Mouse (Mus musculus): Measurements from ENCODE around the gene Ube2q1.

DNA sequence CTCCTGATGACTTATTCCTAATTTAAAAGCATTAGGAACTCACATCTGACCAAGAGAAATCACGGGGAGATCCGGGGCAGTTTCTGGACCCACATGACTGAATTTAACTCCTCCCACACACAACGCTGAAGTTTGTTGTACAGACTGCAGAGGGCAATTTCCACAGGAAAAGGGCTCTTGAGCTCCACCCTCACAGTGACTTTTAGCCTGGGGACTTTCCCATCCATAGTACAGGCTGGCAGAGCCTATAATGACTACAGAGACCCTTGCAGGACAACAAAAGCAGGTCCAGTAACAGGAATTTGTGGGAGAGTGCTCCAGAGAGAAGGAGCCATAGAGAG, 28.1 kb downstream of the Ube2q1 start:
- TF ChIP-seq CTCF (IDR thresholded peaks at IDR 0.05; ENCODE audit: insufficient read depth, low read depth, low read length) (no peak), POLR2A (IDR thresholded peaks at IDR 0.05; ENCODE audit: insufficient read depth, low read depth, low read length) (no peak)

Measured in olfactory bulb, adult 2 months (tissue).